In the genomic region with DNA sequence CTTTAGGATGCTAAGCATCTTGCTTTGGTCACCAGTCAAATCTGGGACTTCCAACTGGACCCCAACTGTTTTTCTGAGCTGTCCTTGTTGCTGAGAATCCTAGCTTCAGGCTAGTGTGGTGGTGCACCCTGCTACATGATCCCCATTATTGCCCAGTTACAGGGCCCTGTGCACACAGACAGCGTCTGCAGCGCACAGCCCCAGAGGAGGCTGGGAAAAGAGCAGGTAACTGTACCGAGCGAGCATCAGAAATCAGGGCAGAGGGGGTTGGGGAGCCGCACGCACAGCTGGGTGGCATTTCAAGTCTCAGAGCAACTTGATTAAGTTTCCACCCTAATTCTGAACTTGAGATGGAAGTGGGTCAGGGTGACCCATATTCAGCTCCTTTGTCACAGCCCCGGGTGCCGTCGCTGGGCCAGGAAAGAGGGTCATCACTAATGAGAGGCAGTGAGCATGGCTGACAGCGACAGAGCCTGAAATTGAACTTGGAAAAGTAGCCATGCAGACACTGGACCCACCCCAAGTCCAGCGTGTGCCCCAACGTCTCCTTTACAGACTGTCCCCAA, we compare ENCODE assay signal across 20 mouse cellular contexts. TPM values are rescaled to one million over a fixed set of nuclear protein-coding genes. Genes with fewer than 3 reads are reported as not detected.
DNase-seq lines count a peak whose midpoint lies in the region; ATAC-seq and TF ChIP-seq lines count a peak whose summit lies in the region.
"Had no signal": no experiment of that assay in that cellular context is flagged by ENCODE, and none has a peak within 500 bp of the region (broad histone marks: within the 10 kb centered on the region; RNA-seq: fewer than 3 reads in every experiment).

No protein-coding gene starts in this region.

- TF ChIP-seq CTCF in cerebellum, adult 2 months (IDR thresholded peaks at IDR 0.05; ENCODE audit: borderline replicate concordance, insufficient read depth, low read depth, low read length): no peak
- TF ChIP-seq CTCF in layer of hippocampus, adult 2 months (conservative IDR thresholded peaks at IDR 0.05): no peak

- no peaks in the 10 kb centered on the region for H3K27me3 ChIP-seq in cerebellum, adult 2 months (ENCODE audit: control insufficient read depth, insufficient read depth, low read length)
- H3K27me3 ChIP-seq in hindbrain, embryonic 13.5 days: no peaks in the 10 kb centered on the region
- H3K27me3 ChIP-seq in hindbrain, embryonic 10.5 days (ENCODE audit: insufficient read depth, poor library complexity, severe bottlenecking): no peaks in the 10 kb centered on the region; the same call in none of the 2 replicates
- H3K27me3 ChIP-seq: embryonic facial prominence, embryonic 12.5 days; forebrain, embryonic 13.5 days; heart, embryonic 13.5 days had no signal

- no peak for TF ChIP-seq POLR2A in cerebellum, adult 2 months (IDR thresholded peaks at IDR 0.05; ENCODE audit: borderline replicate concordance, insufficient read depth, low read length)

- H3K4me1 ChIP-seq in cerebellum, adult 2 months (ENCODE audit: control insufficient read depth, insufficient read depth, low read length): peaks cover 50% of the 10 kb centered on the region
- peaks cover 22% of the 10 kb centered on the region; the same call in 1 of the 2 replicates for H3K4me1 ChIP-seq in hindbrain, embryonic 13.5 days (replicated peaks)
- H3K4me1 ChIP-seq in hindbrain, embryonic 10.5 days (replicated peaks): peaks cover 15% of the 10 kb centered on the region
- H3K4me1 ChIP-seq: forebrain, embryonic 13.5 days had no signal

- H3K9ac ChIP-seq in hindbrain, embryonic 13.5 days: no peak overlapping the region
- H3K9ac ChIP-seq: embryonic facial prominence, embryonic 12.5 days; forebrain, embryonic 13.5 days; forebrain, postnatal 0 days; heart, embryonic 13.5 days had no signal

- H3K4me3 ChIP-seq in cerebellum, adult 2 months (replicated peaks; ENCODE audit: insufficient read depth, low read depth, low read length): no peak overlapping the region
- H3K4me3 ChIP-seq in hindbrain, embryonic 13.5 days: no peak overlapping the region
- no peak overlapping the region for H3K4me3 ChIP-seq in hindbrain, embryonic 10.5 days
- H3K4me3 ChIP-seq in layer of hippocampus, adult 2 months: no peak overlapping the region
- H3K4me3 ChIP-seq: embryonic facial prominence, embryonic 12.5 days; forebrain, embryonic 13.5 days; heart, embryonic 13.5 days had no signal

- no peak for ATAC-seq in hindbrain, embryonic 13.5 days (ENCODE audit: low FRiP score)
- ATAC-seq: CD4-positive, CD25-positive, alpha-beta regulatory T cell, adult 4 months; forebrain, embryonic 13.5 days; forebrain, postnatal 0 days; intestine, postnatal 0 days had no signal

- H3K27ac ChIP-seq in cerebellum, adult 2 months (ENCODE audit: insufficient read depth, low read length): peak overlapping the region; percentile 45; the same call in 1 of the 2 replicates
- H3K27ac ChIP-seq in hindbrain, embryonic 13.5 days: peak overlapping the region; percentile 30; the same call in 1 of the 2 replicates
- H3K27ac ChIP-seq in hindbrain, embryonic 10.5 days: no peak overlapping the region
- H3K27ac ChIP-seq in layer of hippocampus, adult 2 months: peak overlapping the region; percentile 74
- H3K27ac ChIP-seq: embryonic facial prominence, embryonic 12.5 days; forebrain, embryonic 13.5 days; heart, embryonic 13.5 days had no signal

- DNase-seq in cerebellum, adult 2 months: peak in 1 of 2 experiments; percentile 58
- DNase-seq in cerebellum, adult 8-10 months: no peak
- DNase-seq in hindbrain, embryonic 10.5 days (ENCODE audit: low spot score): no peak
- DNase-seq in layer of hippocampus, adult 2 months (ENCODE audit: low spot score in 2 of 2): no peak
- DNase-seq in layer of hippocampus, postnatal 36 days: no peak
- DNase-seq in Muller cell, postnatal 12 days (ENCODE audit: inconsistent ontology term): peak; percentile 57
- DNase-seq in embryo, embryonic 11 days: no peak
- DNase-seq: adrenal gland, postnatal 10 days; B cell, adult 2 months; cerebellum, adult 11 months; forebrain, postnatal 0 days; gastrocnemius, postnatal 14 days; heart, postnatal 36 days had no signal

- no peaks in the 10 kb centered on the region for H3K36me3 ChIP-seq in hindbrain, embryonic 13.5 days
- no peaks in the 10 kb centered on the region for H3K36me3 ChIP-seq in hindbrain, embryonic 10.5 days
- H3K36me3 ChIP-seq: embryonic facial prominence, embryonic 12.5 days; G1E; heart, embryonic 13.5 days had no signal

- WGBS in cerebellum, adult 2 months: 78% methylated on average over 12 of the region's 12 CpGs
- 87% methylated on average over 12 of the region's 12 CpGs for WGBS in hindbrain, embryonic 13.5 days
- WGBS in hindbrain, embryonic 10.5 days: 90% methylated on average over 12 of the region's 12 CpGs

- H3K4me2 ChIP-seq in hindbrain, embryonic 13.5 days: no peak overlapping the region
- H3K4me2 ChIP-seq: embryonic facial prominence, embryonic 12.5 days; forebrain, embryonic 13.5 days; heart, embryonic 13.5 days had no signal

- H3K9me3 ChIP-seq in hindbrain, embryonic 13.5 days: no peaks in the 10 kb centered on the region
- no peaks in the 10 kb centered on the region for H3K9me3 ChIP-seq in hindbrain, embryonic 10.5 days
- H3K9me3 ChIP-seq: embryonic facial prominence, embryonic 12.5 days; forebrain, embryonic 13.5 days; G1E; heart, embryonic 13.5 days had no signal

RNA-seq across cellular contexts. Expression of gene Tbc1d7, which starts 34.9 kb away (rescaled TPM):
- 48.2 and 49.9 TPM in 2 replicates for polyA plus RNA-seq in cerebellum, adult 2 months (2012; rRNA removed)
- 85.2 and 85.7 TPM in 2 replicates for polyA plus RNA-seq in hindbrain, embryonic 13.5 days (2015; fragmentation: Nextera tagmentation; extraction: Ambion mirVana)
- 62.8 and 73.2 TPM in 2 replicates for polyA plus RNA-seq in hindbrain, embryonic 10.5 days (2016; fragmentation: Nextera tagmentation; extraction: Ambion mirVana)
- 10 to 100 TPM; 26.0 to 27.2 TPM for total RNA-seq in layer of hippocampus, adult 2 months (2021)
- total RNA-seq in layer of hippocampus, postnatal 36 days (2021): 10 to 100 TPM; 26.2 to 27.2 TPM
